Mouse (Mus musculus) liver, embryonic 14.5 days (tissue): Measurements from ENCODE around the gene Tmc1. TPM values are rescaled to one million over a fixed set of nuclear protein-coding genes. Genes with fewer than 3 reads are reported as not detected.

ENCODE experiments used
- ATAC-seq: fragments of 200-750 bp; cut with Nextera tagmentation; 2 replicates; pipeline ENCODE4 v1.8.0; 2017; ENCODE audit warnings: moderate number of reproducible peaks, mild to moderate bottlenecking, moderate library complexity; ENCODE audit not compliant: insufficient read depth
- DNase-seq, 3 experiments: peaks; one replicate each; pipeline ENCODE4 v3.0.0-alpha.2; 2012 to 2013; ENCODE audit warnings: low read depth in 3 of 3, low spot score in 3 of 3
- H3K27ac ChIP-seq: fragments of 300-500 bp; sonication (generic); 2 replicates; pipeline ENCODE4 v1.5.1; 2014; ENCODE audit warnings: moderate library complexity, mild to moderate bottlenecking, control low read depth, inconsistent platforms
- H3K27me3 ChIP-seq: fragments of 300-500 bp; sonication (generic); 2 replicates; pipeline ENCODE4 v1.6.1; 2014; ENCODE audit warnings: mild to moderate bottlenecking, low read length, moderate library complexity; ENCODE audit not compliant: control insufficient read depth, insufficient read depth
- H3K36me3 ChIP-seq: fragments of 300-500 bp; sonication (generic); replicated peaks from 2 replicates; pipeline ENCODE4 v1.6.1; 2014; ENCODE audit warnings: low read depth; ENCODE audit not compliant: control insufficient read depth, insufficient read depth
- H3K4me1 ChIP-seq, 2 experiments: fragments of 200-500 bp in 1 of 2; fragments of 300-500 bp in 1 of 2; sonication (generic) in 1 of 2; replicated peaks; 2 replicates each; pipeline ENCODE4 v1.6.1; 2012 to 2014; ENCODE audit warnings: antibody characterized with exemption in 1 of 2, inconsistent platforms in 1 of 2, low read length in 1 of 2; ENCODE audit not compliant: control insufficient read depth in 2 of 2, insufficient read depth in 2 of 2
- H3K4me2 ChIP-seq: fragments of 300-500 bp; sonication (generic); 2 replicates; pipeline ENCODE4 v1.6.1; 2014; ENCODE audit warnings: low read depth, mild to moderate bottlenecking, control low read depth, moderate library complexity
- H3K4me3 ChIP-seq, 2 experiments: fragments of 200-500 bp in 1 of 2; fragments of 300-500 bp in 1 of 2; sonication (generic) in 1 of 2; 2 replicates each; pipeline ENCODE4 v1.5.1; 2012 to 2014; ENCODE audit warnings: low read depth in 2 of 2, low read length in 2 of 2, mild to moderate bottlenecking in 2 of 2, control low read depth in 1 of 2, inconsistent platforms in 1 of 2, moderate library complexity in 1 of 2; ENCODE audit not compliant: insufficient read depth in 1 of 2
- H3K9ac ChIP-seq: fragments of 300-500 bp; sonication (generic); replicated peaks from 2 replicates; pipeline ENCODE4 v1.6.1; 2014; ENCODE audit warnings: mild to moderate bottlenecking, control low read depth, moderate library complexity
- H3K9me3 ChIP-seq: fragments of 300-500 bp; sonication (generic); 2 replicates; pipeline ENCODE4 v1.6.1; 2016; ENCODE audit warnings: low read length, mixed read lengths; ENCODE audit not compliant: control insufficient read depth
- CTCF ChIP-seq: IDR thresholded peaks from 2 replicates; pipeline ENCODE4 v1.5.1; 2016; ENCODE audit warnings: antibody characterized with exemption, low read depth, control low read depth
- EP300 ChIP-seq: IDR thresholded peaks from 2 replicates; pipeline ENCODE4 v1.6.1; 2016; ENCODE audit warnings: antibody characterized with exemption, low read depth
- WGBS: fragments of 180-500 bp; shearing (Covaris S2); extraction: QIAGEN DNeasy Blood & Tissue Kit; methylation state at CpG from one replicate; pipeline ENCODE4 v1.1.7; 2014; ENCODE audit not compliant: insufficient replicate concordance; 5-methylcytosine and 5-hydroxymethylcytosine counted together
- polyA plus RNA-seq, 2 experiments: library from polyadenylated mRNA; depleted of rRNA in 1 of 2; stranded (reverse) in 1 of 2; unstranded in 1 of 2; fragments of >200 nt; fragmentation: Nextera tagmentation in 1 of 2; extraction: Ambion mirVana in 1 of 2; gene quantifications; 2 replicates each; pipeline versions ENCODE4 v1.2.1 to v1.2.3; 2012 to 2014

Gene Tmc1
- polyA plus RNA-seq, 2 experiments, result 0.04 TPM; not detected in 1

DNA sequence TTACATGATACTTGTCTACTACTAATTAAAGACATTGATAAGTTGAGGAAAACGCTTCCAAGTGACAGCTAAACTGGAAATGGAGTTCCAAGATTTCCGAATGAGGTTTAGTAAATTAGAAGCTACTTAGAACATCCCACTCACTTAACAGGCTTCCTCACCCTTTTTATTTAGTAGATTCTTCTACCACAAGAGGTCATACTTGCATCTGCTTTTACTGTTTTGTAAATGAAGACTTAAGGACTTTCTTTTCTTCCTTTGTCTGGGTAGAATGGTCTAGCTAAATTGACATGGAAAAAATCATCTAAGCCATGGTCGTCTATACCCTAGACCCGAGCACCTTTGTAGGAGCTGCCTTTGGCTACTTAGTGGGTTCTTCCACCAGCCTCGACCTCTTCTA is 105.1 kb downstream of the Tmc1 start:
- Histone ChIP-seq H3K4me2 (no peak overlapping the region), H3K4me1 (no peaks in the 10 kb centered on the region), H3K27ac (no peak overlapping the region), H3K36me3 (no peaks in the 10 kb centered on the region), H3K27me3 (no peaks in the 10 kb centered on the region), H3K9ac (no peak overlapping the region), H3K4me3 (no peak overlapping the region), H3K9me3 (no peaks in the 10 kb centered on the region)
- WGBS, result 37% methylated on average over 5 of the region's 5 CpGs
- no peak for TF ChIP-seq EP300
- no peak for TF ChIP-seq CTCF
- DNase-seq (no peak), ATAC-seq (no peak)

DNA sequence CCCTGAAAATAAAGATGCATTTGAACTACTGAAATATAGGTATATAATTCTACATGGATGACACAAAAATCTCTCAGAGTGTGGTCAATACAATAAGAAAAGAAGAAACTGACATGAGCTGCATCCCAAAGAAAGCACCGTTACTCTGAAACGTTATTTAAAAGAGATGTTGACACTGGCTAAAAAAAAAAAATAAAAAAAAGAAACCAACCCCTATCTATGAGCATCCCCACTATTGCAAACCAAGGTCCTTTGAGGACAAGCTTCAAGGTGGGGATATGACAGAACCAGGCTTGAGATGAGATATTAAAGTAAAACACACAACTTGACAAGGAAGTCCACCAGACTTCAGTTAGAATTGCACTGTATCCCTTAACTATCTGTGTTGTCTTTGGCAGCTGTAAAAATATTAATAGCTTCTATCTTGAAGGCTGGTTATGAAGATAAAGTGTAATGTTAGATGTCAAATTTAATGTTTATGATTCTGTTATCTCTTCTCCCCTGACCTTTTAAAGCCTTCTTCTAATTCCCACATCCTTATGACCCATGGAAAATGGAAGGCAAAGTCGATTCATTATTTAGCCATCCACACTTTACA is 106.4 kb downstream of the Tmc1 start:
- TF ChIP-seq EP300 (no peak), CTCF (no peak)
- no peak for ATAC-seq
- H3K4me3 ChIP-seq, result no peak overlapping the region
- H3K36me3 ChIP-seq, result no peaks in the 10 kb centered on the region
- no peaks in the 10 kb centered on the region for H3K4me1 ChIP-seq
- no peaks in the 10 kb centered on the region for H3K9me3 ChIP-seq
- H3K27ac ChIP-seq, result no peak overlapping the region
- DNase-seq, result no peak
- H3K4me2 ChIP-seq, result no peak overlapping the region
- no peak overlapping the region for H3K9ac ChIP-seq
- no peaks in the 10 kb centered on the region for H3K27me3 ChIP-seq
- 57% methylated on average over 3 of the region's 3 CpGs for WGBS

DNA sequence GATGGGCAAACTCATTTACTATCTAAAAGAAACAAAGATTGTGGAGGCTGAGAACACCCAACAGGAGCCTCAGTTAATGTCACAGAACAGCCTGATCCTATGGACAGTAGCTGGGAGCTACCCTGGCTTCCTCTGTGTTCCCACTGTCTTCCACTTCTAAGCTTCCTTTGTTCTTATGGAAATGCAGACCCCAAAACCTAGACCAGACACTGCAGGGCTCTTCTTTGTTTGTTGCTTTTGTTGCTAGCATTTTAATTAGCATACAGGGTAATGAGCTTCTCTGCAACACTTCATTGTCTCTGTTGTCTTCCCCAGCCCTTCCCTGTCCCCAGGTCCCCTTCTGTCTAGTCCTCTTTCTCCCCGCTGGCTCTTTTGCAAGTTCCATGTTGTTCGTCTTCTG is 116.6 kb downstream of the Tmc1 start:
- ATAC-seq, result no peak
- Histone ChIP-seq H3K27me3 (no peaks in the 10 kb centered on the region), H3K9ac (no peak overlapping the region), H3K4me3 (no peak overlapping the region), H3K9me3 (no peaks in the 10 kb centered on the region), H3K4me1 (no peaks in the 10 kb centered on the region), H3K36me3 (no peaks in the 10 kb centered on the region), H3K4me2 (no peak overlapping the region), H3K27ac (no peak overlapping the region)
- WGBS, result 66% methylated on average over 2 of the region's 2 CpGs
- DNase-seq, result no peak
- TF ChIP-seq EP300, result no peak
- no peak for TF ChIP-seq CTCF

DNA sequence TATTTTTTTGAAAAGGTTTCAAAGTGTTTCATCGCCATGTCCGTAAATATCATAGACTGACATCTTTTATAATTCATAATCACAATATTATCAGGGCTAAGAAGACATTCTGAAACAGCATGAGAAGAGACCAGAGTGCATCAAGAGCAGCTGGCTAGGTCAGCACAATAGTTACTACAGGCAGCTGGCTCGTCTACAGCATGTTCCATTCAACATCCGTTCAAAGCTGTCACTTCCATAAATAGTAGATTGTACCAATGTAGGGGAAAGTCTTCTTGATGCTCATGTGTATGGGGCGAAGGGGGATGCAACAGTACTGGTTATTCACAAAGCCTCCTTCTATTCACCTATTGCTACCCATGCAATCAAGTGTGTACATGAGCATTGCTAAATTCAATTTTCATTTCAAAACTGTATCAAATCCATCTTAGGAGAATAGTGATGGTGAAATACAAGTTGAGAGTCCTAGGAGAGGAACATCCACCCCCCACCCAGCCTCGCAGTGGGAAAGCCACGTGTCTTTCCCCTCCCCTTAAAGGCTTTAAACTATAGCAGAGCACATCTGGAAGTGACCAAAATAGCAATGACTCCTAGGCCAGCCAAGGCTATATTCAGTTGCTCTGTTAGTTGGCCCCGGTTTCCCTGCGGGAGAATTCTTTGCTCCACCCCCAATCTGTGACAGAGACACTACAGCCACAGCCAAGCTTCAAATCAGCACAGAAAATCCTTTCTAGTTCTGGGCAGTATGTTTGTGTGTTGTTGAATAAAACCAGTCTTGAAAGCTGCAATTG is 117.8 kb downstream of the Tmc1 start:
- ATAC-seq, result no peak
- WGBS, result 54% methylated on average over 9 of the region's 9 CpGs
- H3K4me3 ChIP-seq, result no peak overlapping the region

DNA sequence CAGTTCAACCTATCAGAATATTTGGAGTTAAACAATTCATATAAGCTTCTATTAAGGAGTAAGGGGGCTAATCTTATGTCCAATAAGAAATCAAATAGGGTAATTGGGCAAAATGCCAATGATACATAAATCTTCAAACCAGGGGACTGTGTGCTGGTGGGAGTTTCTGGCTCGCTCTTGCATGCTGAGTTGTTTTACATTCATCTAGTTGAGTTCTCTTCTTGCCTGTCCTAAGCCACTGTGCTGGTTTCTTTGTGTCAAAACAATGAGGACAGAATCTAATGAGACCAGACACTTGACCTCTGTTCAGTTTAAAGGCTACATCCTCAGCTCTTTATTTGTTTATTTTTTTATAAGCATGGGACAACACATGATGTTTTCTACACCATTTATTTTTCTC is 119.1 kb downstream of the Tmc1 start:
- TF ChIP-seq EP300 (no peak), CTCF (no peak)
- ATAC-seq, result no peak
- WGBS, result 58% methylated on average over 1 of the region's 1 CpGs
- H3K4me3 ChIP-seq, result no peak overlapping the region
- DNase-seq, result no peak
- no peaks in the 10 kb centered on the region for H3K27me3 ChIP-seq
- H3K4me2 ChIP-seq, result no peak overlapping the region
- no peaks in the 10 kb centered on the region for H3K4me1 ChIP-seq
- H3K9ac ChIP-seq, result no peak overlapping the region
- no peaks in the 10 kb centered on the region for H3K9me3 ChIP-seq
- H3K36me3 ChIP-seq, result no peaks in the 10 kb centered on the region
- H3K27ac ChIP-seq, result no peak overlapping the region

More for the DNA sequence above, 117.8 kb downstream of the Tmc1 start:
- Histone ChIP-seq H3K27me3 (no peaks in the 10 kb centered on the region), H3K4me2 (no peak overlapping the region), H3K4me1 (no peaks in the 10 kb centered on the region), H3K27ac (no peak overlapping the region), H3K9ac (no peak overlapping the region), H3K9me3 (no peaks in the 10 kb centered on the region), H3K36me3 (no peaks in the 10 kb centered on the region)
- no peak for TF ChIP-seq EP300
- no peak for TF ChIP-seq CTCF
- no peak for DNase-seq
